Mouse (Mus musculus): Measurements from ENCODE around the gene Krtap5-4.
"Not testable (repeated sequence)": the region's sequence is repeated elsewhere in the genome, so short reads cannot be mapped to it uniquely, and the experiment has no call there.

The Krtap5-4 gene

DNA sequence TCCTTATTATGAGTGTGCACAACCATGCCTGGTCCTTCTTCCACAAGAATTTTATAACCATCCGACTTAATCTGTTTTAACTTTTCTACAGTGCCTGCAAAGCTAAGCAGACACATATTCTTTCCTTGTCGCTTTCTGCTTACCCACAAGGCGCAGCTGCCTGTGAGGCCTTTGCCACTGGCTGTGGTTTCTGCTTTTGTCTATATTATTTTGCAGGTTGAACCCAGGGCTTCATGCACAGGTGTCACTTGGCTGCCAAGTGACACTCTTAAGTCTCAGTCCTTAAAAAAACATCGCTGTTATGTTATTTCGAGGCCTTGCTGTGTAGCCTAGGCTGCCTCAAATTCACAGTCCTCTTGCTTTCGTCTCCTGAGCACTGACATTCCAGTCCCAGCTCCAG is 19.3 kb downstream of the Krtap5-4 start:
- no peak for DNase-seq

DNA sequence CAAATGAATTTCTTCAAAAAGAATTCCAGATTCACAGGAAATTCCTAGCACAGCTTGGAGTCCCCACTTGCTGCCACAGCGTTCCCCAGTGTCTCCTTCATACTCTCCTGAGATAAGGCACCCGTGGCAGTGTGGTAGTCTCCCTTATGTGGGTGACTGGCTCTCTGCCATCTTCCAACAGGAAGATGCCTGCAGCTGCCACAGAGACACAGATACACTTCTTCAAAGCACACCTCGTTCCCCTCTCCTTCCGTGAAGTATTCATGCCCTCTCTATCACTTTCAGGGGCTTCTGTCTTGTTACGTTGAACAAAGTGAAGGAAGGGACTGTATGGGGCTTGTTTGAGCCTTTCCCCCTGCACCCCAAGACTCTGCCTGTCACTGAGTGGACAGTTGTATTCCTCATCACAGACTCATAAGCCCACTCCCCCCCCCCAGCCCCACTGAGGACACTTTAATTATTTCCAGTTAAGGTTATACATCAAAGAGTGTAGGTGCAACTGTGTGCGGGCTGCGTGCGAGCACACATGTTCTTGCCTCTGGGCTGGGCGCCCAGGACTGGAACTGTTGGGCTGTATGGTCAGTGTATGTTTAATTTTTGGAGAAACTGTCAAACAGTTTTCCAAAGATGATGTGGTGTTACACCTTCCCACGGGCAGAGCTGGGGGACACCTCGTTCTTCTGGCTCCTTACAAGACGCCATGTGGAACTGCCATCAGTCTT is 20.2 kb downstream of the Krtap5-4 start:
- DNase-seq: no peak

DNA sequence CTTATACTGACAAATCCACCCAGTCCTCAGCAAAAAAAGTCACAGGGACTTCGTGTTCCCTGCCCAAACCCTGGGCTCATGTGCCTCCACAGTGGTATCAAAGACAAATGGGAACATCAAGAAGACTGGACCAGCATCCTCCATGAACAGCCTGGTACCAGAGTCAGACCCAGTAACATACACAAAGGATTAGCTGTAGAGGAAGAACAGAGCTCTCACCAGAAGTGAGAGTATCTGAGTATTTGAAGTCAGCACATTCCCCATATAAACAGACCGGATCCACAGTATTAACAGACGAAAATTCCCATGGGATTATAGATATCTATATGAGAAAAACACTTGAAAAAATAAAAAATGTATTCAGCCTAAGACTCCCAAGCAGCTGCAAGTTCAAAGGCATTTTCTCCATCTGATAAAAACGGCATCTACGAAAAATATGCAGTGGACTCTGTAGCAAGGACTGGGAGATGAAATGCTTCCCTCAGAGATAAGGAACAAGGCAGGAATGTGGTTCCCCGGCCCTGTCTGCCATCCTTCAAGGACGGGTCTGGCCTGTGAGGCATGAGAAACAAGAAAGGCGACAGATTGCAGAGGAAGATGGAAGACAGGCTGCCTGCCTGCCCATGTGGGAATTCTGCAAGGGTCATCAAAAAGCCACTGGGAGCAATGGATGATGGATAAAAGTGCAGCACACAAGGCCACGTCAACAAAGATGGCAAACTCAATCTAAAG is 23.5 kb downstream of the Krtap5-4 start:
- DNase-seq: peak in 1 of 2 experiments; percentile 15

DNA sequence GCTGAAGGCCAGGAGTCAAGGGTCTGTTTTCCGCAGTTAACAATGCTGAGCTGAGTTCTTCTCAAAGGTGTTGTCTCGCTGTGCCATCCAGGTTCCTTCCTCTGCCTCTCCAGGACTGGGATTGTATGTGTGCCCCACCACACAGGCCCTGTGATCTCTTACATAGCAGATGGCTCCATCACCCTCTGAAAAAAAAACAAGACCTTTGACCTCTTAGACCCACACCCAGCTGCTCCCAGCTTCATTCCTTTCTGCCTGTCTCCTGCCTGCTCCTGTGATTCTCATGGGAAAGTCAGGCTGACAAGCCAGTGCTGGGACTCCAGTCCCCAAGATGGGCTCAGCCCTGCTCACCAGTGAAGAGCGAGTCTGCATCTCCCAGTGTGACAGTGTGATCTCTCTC is 25.2 kb downstream of the Krtap5-4 start:
- no peak for DNase-seq

DNA sequence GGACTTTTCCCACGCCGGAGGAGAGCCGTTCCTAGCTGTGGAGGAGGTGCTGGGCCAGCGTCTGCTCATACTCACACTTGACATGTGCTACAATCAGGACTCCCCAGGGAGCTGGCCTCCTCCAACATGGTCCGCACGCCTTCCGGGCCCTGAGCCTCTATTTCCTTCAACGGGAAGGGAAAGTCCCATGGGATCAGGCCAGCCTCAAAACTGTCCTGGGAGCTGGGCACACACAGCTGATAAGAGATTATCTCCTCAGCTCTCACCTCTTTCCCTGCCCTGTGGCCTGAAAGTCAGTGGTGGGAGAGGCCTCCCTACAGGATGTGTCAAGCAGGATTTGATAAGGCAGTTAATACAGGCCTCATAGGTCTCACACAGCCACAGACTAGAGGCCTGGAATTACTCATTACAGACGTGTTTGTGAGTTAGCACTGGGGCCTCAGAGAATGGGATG is 26.9 kb downstream of the Krtap5-4 start:
- peak; percentile 75 to 84 for DNase-seq

DNA sequence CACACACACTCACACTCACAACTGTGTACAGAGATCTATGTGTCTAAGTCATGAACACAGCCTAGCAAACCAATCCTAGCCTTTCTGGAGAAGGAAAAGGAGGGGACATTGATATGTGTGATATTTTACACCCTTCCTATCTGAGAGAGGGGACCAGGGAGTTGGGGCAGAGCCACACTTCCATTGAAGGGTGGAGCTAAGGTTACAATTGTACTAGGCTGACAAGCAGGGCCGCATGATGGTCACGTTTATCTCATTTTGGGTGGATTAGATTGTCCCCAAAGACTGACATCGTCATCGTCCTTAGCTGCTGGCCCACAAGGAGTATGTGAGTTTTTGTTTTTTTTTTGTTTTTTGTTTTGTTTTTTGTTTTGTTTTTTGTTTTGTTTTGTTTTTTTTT is 27.9 kb downstream of the Krtap5-4 start:
- DNase-seq: no peak

DNA sequence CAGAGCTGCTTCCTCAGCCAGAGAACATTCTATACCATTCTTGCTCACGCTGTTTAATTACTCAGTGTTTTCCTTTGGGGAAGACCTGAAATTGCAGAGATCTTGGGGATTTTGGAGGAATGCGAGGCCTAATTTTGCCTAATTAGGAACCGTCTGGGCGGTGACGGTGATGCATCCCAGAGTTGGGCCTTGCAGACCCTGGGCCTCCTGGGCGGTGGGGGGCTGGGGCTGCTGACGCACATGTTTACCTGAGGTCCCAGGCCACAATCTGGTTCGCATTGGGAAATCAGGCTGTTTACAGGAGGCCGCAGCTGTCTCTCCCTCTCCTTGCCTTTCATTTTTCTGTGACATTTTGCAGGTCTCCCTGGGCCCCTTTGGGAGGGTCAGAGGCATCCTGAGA is 29.4 kb downstream of the Krtap5-4 start:
- not testable (repeated sequence) for DNase-seq

DNA sequence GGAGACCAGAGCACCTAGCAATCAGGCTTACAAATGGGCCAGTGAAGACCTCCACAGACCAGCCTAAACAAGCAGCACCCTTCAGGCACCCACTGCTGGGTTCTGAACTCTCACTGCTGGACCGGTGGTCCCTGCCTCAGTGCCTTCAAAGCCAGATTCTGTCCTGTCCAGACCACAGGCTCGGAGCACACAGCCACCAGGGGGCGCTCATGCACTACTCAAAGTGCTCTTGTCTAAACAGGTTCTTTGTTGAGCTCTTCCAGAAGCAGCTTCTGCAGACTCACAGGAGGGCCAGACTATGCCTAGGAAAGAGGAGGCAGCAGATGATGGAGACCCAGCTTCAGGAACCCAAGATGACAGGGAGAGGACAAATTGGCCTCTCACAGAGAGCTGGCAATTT is 30.9 kb downstream of the Krtap5-4 start:
- peak; percentile 96 for DNase-seq

DNA sequence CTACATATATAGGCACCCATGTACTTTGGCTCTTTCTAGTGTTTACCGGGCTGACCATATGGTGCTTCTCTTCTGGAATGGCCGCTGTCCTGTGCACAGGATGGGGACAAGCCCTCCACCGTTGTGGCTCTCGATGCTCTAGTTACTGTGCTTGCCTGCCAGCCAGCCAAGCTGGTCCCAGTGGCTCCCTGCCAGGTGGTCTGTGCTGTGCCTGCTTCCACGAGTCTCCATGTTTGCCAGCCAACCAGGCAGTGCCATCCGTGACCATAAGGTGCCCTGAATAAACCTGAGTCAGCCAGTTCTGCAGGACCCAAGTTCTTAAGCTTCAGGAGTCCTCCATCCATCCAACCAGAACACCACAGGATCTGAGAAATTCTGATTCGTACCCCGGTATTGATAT is 31.8 kb downstream of the Krtap5-4 start:
- DNase-seq: no peak

DNA sequence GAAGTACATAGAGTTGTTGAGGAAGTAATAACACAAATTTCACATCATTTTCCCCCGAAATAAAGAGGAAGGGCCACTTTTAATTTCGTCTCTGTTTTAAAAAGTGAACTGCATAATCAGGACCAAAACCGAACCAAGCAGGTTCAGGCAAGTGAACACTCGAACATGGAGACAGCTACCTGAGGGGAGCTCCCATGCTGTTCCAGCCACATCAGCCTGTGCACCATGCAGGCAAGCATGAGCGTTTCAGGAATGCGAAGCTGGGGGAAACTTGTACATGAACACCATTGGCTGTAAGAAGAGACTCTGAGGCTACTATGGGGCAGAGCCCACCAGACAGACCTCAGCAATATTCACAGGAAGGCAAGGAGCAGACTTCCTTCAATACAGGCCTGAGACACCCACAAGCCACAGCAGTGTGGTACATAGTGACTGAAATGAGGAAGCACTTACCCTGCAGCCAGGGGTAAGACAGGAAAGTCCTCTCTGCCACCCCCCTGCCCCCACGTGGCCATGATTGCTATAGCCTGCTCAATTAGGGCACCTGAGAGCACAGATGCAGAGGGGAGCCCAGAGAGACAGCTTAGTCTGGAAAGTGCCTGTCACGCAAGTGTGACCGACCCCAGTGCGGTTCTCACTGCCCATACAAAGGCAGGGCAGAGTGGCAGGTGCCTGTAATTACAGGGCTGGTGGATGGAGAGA is 37.1 kb downstream of the Krtap5-4 start:
- DNase-seq: peak in 1 of 2 experiments; percentile 38

DNA sequence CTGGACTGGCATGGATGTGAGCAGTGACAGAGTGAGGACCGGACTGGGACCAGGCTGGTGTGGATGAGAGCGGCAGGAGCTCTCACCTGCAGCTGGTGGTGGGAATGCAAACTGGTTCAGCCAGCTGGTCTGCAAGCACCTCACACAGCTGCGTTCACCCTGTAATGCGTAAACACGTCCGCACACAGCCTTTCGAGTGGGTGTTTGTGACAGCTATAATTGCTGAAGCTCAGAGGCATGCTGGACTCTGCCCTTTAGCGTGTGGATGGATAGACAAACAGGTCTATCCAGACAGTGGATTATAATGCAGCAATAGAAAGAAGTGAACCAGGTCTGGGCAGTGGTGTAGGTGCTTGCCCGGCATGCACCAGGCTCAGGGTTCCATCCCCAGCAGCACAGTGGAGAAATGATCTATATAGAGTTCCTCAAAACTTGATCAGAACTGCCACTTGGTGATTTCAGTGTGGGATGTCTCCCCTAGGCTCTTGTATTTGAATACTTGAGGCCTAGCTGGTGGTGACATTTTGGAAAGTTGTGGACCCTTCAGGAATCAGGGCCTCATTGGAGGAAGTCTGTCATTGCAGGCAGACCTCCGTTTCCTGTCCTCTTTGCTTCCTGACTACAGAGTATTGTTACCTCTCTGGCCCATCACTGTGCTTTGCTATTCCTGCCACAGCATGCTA is 38.4 kb downstream of the Krtap5-4 start:
- no peak for DNase-seq

DNA sequence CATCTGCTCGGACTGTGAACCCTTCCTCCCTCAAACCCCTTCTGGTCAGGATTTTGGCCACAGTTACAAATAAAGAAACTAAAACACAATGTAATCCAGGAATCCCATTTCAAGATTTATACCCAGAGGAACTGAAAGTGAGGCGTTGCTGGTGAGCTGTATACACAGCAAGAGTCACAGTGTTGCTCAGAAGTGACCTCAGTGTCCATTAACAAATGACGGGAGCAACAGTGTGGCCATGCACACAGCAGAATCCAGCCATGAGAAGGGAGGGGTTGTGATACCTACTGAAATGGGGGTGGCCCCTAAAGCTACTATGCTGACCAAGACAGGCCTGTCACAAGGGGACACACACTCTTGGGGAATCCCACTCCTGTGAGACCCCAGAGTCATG is 38.9 kb downstream of the Krtap5-4 start:
- no peak for DNase-seq

DNA sequence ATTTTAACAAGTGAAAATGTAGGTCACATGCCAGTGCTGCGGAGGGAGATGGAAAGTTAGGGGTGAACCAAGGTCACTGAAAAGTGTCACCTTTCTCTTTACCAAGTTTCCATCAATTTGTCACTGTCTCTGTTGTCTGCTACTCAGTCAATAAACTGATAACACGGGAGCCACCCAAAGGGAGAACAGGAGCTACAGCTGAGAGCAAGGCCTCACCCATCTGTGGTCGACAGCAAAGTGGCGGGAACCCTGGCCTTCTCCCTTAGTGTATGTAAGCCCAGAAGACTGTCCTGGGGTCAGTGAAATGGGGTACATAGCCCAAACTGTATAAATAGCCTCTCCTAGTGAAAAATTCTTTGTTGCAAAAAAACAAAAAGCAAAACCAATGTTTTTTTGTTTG is 44.2 kb downstream of the Krtap5-4 start:
- no peak for DNase-seq

DNA sequence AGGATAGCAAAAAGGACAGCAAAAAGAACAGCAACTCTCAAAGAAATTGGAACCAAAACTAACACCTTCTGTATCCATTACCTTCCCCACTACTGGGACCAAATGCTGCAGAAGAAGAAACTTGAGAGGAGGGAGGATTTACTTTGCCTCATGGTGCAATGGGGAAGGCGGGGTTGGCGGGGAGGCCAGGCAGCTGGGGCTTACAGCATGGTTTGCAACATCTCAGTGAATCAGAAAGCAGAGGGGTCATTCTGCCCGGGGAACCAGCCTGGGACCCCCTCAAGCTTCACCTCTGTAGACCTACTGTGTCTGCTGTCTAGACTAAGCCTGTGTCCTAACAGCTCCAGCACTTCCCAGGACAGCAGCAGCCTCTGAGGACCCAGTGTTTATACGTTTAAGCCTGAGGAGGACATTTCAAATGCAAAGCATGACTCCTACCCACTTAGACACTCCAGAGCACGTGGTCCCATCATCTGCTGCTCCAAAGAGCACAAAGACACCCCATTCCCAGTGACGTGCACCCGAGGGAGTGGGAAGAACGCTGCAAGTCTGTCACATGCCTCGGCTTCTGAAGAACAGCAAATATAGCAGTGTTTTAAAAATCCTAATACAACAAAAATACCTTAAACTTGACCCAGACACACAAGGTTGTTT is 46.1 kb downstream of the Krtap5-4 start:
- peak in 1 of 2 experiments; percentile 35 for DNase-seq

DNA sequence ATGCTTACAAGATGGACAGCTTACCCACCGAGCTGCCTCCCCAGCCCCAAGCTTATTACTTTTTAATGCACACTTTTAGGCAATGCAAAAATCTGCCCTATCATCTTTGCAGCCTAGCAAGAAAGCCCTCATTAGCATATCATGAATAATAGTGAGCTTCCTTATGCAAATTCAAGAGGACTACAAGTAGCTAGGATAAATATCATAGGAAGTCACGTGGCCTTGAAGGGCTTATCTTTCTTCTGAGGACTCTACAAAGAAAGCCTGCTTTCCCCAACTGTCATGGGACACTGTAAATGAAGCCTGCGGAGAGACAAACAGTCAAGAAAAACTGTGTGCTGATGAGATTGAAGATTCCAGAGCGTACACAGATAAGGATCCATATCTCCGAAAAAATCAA is 48.2 kb downstream of the Krtap5-4 start:
- no peak for DNase-seq

DNA sequence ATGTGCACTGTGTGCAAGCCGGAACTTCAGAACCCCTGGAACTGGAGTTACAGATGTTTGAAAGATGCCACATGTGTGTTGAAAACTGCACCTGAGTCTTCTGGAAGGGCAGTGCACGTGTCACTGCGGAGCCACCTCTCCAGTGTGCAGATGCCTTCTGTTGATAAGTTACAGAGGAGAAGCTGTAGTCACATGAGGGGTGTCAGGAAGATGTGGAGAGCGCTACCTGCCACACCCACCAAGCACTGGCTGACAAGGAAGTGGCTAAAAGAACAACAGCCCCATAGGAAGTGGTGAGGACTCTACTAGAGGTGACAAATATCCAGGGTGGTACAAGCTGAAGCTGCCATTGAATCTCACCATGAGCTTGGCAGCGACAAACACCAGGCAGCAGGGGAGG is 50.5 kb downstream of the Krtap5-4 start:
- DNase-seq: no peak
